Mouse (Mus musculus) limb, embryonic 14.5 days (tissue): ENCODE data around the gene Cabp4. TPM values are rescaled to one million over a fixed set of nuclear protein-coding genes. Genes with fewer than 3 reads are reported as not detected.
A peak's percentile ranks its signal among the peaks of the same experiment; 100 is the strongest.

ENCODE experiments used
- ATAC-seq: fragments of 200-750 bp; cut with Nextera tagmentation; 2 replicates; pipeline ENCODE4 v1.8.0; 2017; ENCODE audit warnings: low read depth, moderate number of reproducible peaks, moderate TSS enrichment; ENCODE audit not compliant: low FRiP score
- DNase-seq: peaks from one replicate; pipeline ENCODE4 v3.0.0-alpha.2; 2015; ENCODE audit warnings: low spot score
- H3K27ac ChIP-seq: fragments of 300-500 bp; sonication (generic); replicated peaks from 2 replicates; pipeline ENCODE4 v1.5.1; 2014; ENCODE audit warnings: low read depth, mild to moderate bottlenecking, low read length, moderate library complexity, mixed read lengths
- H3K27me3 ChIP-seq: fragments of 300-500 bp; sonication (generic); 2 replicates; pipeline ENCODE4 v1.6.1; 2014; ENCODE audit warnings: low read length, mixed read lengths; ENCODE audit not compliant: control insufficient read depth, insufficient read depth
- H3K36me3 ChIP-seq: fragments of 300-500 bp; sonication (generic); 2 replicates; pipeline ENCODE4 v1.6.1; 2014; ENCODE audit warnings: mild to moderate bottlenecking, low read length, moderate library complexity, mixed read lengths; ENCODE audit not compliant: control insufficient read depth, insufficient read depth
- H3K4me1 ChIP-seq: fragments of 300-500 bp; sonication (generic); 2 replicates; pipeline ENCODE4 v1.6.1; 2014; ENCODE audit warnings: antibody characterized with exemption, low read length, mixed read lengths; ENCODE audit not compliant: control insufficient read depth, insufficient read depth
- H3K4me2 ChIP-seq: fragments of 300-500 bp; sonication (generic); replicated peaks from 2 replicates; pipeline ENCODE4 v1.6.1; 2014; ENCODE audit warnings: low read depth, mild to moderate bottlenecking, low read length, moderate library complexity; ENCODE audit not compliant: severe bottlenecking
- H3K4me3 ChIP-seq: fragments of 300-500 bp; sonication (generic); replicated peaks from 2 replicates; pipeline ENCODE4 v1.5.1; 2014; ENCODE audit warnings: low read length
- H3K9ac ChIP-seq: fragments of 300-500 bp; sonication (generic); 2 replicates; pipeline ENCODE4 v1.6.1; 2014; ENCODE audit warnings: mild to moderate bottlenecking, low read depth, low read length, moderate library complexity; ENCODE audit not compliant: severe bottlenecking
- H3K9me3 ChIP-seq: fragments of 300-500 bp; sonication (generic); 2 replicates; pipeline ENCODE4 v1.6.1; 2016; ENCODE audit warnings: low read length; ENCODE audit not compliant: control insufficient read depth
- POLR2A ChIP-seq: fragments of 200-500 bp; IDR thresholded peaks from 2 replicates; pipeline ENCODE4 v1.8.0; 2012; ENCODE audit warnings: inconsistent platforms, mild to moderate bottlenecking, moderate library complexity, borderline replicate concordance; ENCODE audit not compliant: insufficient read depth, insufficient read length; ENCODE audit errors: extremely low read depth
- WGBS: fragments of 180-500 bp; shearing (Covaris S2); extraction: QIAGEN DNeasy Blood & Tissue Kit; methylation state at CpG from one replicate; pipeline ENCODE4 v1.1.7; 2014; 5-methylcytosine and 5-hydroxymethylcytosine counted together
- polyA plus RNA-seq, 2 experiments: library from polyadenylated mRNA; depleted of rRNA in 1 of 2; stranded (reverse) in 1 of 2; unstranded in 1 of 2; fragments of >200 nt; fragmentation: Nextera tagmentation in 1 of 2; extraction: Ambion mirVana in 1 of 2; gene quantifications; 2 replicates each; pipeline versions ENCODE4 v1.2.1 to v1.2.3; 2012 to 2014

Cabp4 gene
- polyA plus RNA-seq, 2 experiments: 0.05 to 0.10 TPM

- Histone ChIP-seq H3K27ac (no peak overlapping the region), H3K4me1 (peaks cover 12% of the 10 kb centered on the region), H3K4me2 (no peak overlapping the region), H3K9me3 (no peaks in the 10 kb centered on the region), H3K4me3 (no peak overlapping the region), H3K36me3 (peaks cover 40% of the 10 kb centered on the region), H3K27me3 (no peaks in the 10 kb centered on the region), H3K9ac (no peak overlapping the region)
- DNase-seq (no peak), ATAC-seq (no peak)
- WGBS: 80% methylated on average over 4 of the region's 5 CpGs
- TF ChIP-seq POLR2A: no peak
These were observed 7.6 kb upstream of the Cabp4 start for GRCm38 (mm10) chr19:4151488-4151860.

GRCm38 (mm10) chr19:4150567-4151487 is 7.0 kb upstream of the Cabp4 start:
- no peak for TF ChIP-seq POLR2A
- Histone ChIP-seq H3K9ac (no peak overlapping the region), H3K4me3 (no peak overlapping the region), H3K27ac (no peak overlapping the region), H3K4me2 (no peak overlapping the region), H3K27me3 (no peaks in the 10 kb centered on the region), H3K4me1 (peaks cover 12% of the 10 kb centered on the region), H3K36me3 (peaks cover 33% of the 10 kb centered on the region), H3K9me3 (no peaks in the 10 kb centered on the region)
- DNase-seq: no peak
- WGBS: 89% methylated on average over 22 of the region's 22 CpGs
- ATAC-seq: no peak

- Histone ChIP-seq H3K27me3 (no peaks in the 10 kb centered on the region), H3K4me2 (peak overlapping the region; percentile 89), H3K4me3 (0 out of 2 replicates have a peak overlapping the region, but pooled peaks have one; percentile 89), H3K36me3 (peaks cover 28% of the 10 kb centered on the region), H3K4me1 (peaks cover 12% of the 10 kb centered on the region), H3K9me3 (no peaks in the 10 kb centered on the region), H3K9ac (no peak overlapping the region), H3K27ac (no peak overlapping the region)
- ATAC-seq: no peak
- DNase-seq: no peak
- 93% methylated on average over 17 of the region's 17 CpGs for WGBS
- TF ChIP-seq POLR2A: no peak
These were observed 6.1 kb upstream of the Cabp4 start for GRCm38 (mm10) chr19:4149764-4150461.

DNA sequence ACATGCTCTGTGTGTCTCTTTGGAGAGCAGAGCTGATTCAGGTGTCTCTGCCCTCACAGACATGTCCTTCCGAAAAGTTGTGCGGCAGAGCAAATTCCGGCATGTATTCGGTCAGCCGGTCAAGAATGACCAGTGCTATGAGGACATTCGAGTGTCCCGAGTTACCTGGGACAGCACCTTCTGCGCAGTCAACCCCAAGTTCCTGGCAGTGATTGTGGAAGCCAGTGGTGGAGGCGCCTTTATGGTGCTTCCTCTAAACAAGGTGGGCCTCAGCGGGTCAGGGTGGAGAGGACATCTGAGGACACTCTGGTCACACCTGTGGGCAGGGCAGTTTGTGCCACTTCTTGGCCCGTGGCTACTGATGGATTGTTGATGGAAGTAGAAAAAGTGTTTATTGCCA is 5.5 kb upstream of the Cabp4 start:
- Histone ChIP-seq H3K4me3 (peak overlapping the region; percentile 89), H3K9ac (peak overlapping the region; percentile 82), H3K9me3 (no peaks in the 10 kb centered on the region), H3K4me2 (peak overlapping the region; percentile 89), H3K27ac (no peak overlapping the region), H3K27me3 (no peaks in the 10 kb centered on the region), H3K4me1 (peaks cover 12% of the 10 kb centered on the region), H3K36me3 (peaks cover 28% of the 10 kb centered on the region)
- no peak for TF ChIP-seq POLR2A
- WGBS: 86% methylated on average over 11 of the region's 11 CpGs
- ATAC-seq (no peak), DNase-seq (no peak)

GRCm38 (mm10) chr19:4148819-4149218 is 5.0 kb upstream of the Cabp4 start:
- ATAC-seq: peak; percentile 19; the same call in 1 of the 2 replicates
- Histone ChIP-seq H3K9ac (peak overlapping the region; percentile 82), H3K4me1 (peaks cover 12% of the 10 kb centered on the region), H3K9me3 (no peaks in the 10 kb centered on the region), H3K4me2 (peak overlapping the region; percentile 89), H3K36me3 (peaks cover 28% of the 10 kb centered on the region), H3K4me3 (peak overlapping the region; percentile 89), H3K27ac (no peak overlapping the region), H3K27me3 (no peaks in the 10 kb centered on the region)
- no peak for DNase-seq
- TF ChIP-seq POLR2A: no peak
- 7% methylated on average over 6 of the region's 8 CpGs for WGBS
